Mouse (Mus musculus) monocyte, adult 5-6 weeks (primary cell): Measurements from ENCODE around the gene Crk. TPM values are rescaled to one million over a fixed set of nuclear protein-coding genes. Genes with fewer than 3 reads are reported as not detected.
A peak's percentile ranks its signal among the peaks of the same experiment; 100 is the strongest.

Experiments
- ATAC-seq: fragments of 153-309, 156-312 bp; replicated peaks from 2 replicates; pipeline ENCODE4 v1.8.0; 2017; ENCODE audit warnings: mild to moderate bottlenecking; ENCODE audit not compliant: low TSS enrichment, insufficient number of reproducible peaks, severe bottlenecking, poor library complexity, low FRiP score
- total RNA-seq: library from RNA; stranded (forward); fragments of 200-1000, 200-491, 200-594 nt; gene quantifications from 3 replicates; pipeline ENCODE4 v1.2.3, GENCODE M21; 2017

Gene Crk
- total RNA-seq, 1 experiment from 2014 or later = 126 TPM

DNA sequence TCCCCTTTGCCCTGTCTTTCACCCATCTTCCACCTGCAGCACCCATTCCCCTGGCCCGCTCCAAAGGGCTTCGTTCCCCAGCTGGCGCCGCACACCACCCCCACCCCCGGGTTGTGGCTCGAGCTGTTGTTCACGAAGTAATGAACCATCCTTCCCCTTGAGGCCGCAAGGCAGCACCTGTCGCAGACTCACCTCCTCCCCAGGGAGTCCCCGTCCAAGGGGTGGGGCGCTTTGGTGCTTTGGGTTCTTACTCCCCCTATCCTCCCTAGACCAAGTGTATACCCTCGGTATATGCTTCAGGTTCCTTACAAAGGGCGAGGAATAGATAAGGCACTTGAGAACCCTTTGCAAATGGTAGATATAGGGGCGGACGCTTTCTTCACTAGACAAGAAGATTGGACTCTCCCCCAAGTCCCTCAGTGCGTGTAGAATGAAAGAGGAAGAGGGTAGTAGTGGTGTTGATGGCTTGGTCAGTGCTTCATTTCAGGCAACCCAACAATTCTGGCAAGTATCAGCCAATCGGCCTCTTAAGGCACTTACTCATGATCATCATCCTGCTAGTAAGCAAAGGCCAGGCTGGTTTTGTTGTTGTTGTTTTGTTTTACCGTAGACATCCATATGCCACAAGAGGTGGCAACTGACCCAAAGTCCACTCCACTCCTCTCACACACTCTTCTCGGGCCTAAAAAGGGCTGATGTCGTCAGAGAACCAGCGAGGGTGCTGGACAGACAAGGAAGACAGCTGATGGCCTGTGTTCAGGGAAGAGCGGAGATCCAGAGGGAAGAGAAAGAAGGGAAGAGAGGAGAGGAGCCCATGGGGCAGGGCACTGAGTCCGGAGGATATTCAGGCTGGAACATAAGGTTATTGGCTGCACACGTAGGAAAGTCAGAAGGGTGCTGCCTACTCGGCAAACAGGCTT, 24.3 kb upstream of the Crk start:
- ATAC-seq = peak; percentile 2; the same call in 1 of the 2 replicates

- ATAC-seq = no peak
Measured at GRCm38 (mm10) chr11:75655621-75656545, 23.2 kb upstream of the Crk start.

GRCm38 (mm10) chr11:75656621-75657590, 22.2 kb upstream of the Crk start:
- ATAC-seq = no peak

DNA sequence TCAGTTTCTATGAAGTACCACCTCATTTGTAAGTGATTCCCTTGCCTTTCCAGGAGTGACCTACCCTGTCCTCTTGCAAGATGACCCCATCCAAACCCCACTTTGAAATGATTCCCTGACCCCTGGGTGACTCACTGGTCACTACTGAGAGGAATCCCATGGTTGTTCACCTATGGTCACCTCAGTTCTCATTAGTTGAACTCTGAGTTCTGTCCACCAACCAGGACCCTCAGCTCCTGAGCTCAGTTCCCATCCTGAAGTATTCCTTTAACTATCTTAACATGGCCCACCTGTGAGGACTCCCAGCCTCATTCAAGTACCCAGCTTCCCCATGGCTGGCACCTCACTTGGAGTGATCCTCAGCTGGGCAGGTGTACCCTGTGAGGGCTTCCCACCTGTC, 21.2 kb upstream of the Crk start:
- ATAC-seq = no peak

GRCm38 (mm10) chr11:75658311-75658710, 20.7 kb upstream of the Crk start:
- ATAC-seq = no peak

GRCm38 (mm10) chr11:75658996-75659750, 19.9 kb upstream of the Crk start:
- peak; percentile 67 for ATAC-seq

- no peak for ATAC-seq
Measured at GRCm38 (mm10) chr11:75660081-75660590, 18.9 kb upstream of the Crk start.

- no peak for ATAC-seq
Measured at GRCm38 (mm10) chr11:75660941-75661800, 17.9 kb upstream of the Crk start.

DNA sequence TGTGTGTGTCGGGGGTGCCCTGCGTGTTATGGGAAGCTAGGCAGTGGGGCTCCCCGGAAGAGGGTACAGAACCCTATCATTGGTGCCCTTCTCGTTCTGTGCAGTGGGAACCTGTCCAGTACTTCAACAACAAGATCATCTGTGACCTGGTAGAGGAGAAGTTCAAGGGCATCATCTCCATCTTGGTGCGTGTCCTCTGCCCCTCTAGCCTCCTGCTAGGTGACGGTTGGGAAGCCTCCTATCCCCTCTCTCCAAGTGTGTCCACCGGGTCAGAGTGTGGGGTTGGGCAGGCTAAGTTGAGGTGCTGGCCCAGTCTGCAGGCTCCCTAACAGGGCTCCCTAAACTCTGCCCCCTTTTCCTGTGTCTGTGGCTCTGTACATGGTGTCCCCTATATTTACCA, 16.9 kb upstream of the Crk start:
- no peak for ATAC-seq

DNA sequence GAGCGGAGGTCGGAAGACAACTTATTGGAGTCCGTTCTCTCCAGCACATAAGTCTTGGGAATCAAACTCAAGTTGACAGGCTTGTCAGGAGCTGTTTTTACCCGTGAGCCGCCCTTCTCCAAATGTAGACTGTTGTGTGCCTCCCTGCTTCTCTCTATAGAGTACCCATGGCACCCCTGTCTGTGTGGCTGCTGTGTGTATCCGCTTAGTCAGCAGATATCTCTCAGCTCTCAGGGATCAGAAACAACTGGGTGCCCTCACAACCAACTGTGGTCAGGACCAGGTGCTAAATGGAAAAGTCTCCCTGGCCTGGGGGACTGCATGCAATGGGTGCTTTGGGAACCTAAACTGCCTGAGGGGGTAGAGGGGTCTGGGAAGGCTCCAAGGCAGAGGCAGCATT, 12.8 kb upstream of the Crk start:
- ATAC-seq = no peak

GRCm38 (mm10) chr11:75668621-75669020, 10.4 kb upstream of the Crk start:
- ATAC-seq = no peak

DNA sequence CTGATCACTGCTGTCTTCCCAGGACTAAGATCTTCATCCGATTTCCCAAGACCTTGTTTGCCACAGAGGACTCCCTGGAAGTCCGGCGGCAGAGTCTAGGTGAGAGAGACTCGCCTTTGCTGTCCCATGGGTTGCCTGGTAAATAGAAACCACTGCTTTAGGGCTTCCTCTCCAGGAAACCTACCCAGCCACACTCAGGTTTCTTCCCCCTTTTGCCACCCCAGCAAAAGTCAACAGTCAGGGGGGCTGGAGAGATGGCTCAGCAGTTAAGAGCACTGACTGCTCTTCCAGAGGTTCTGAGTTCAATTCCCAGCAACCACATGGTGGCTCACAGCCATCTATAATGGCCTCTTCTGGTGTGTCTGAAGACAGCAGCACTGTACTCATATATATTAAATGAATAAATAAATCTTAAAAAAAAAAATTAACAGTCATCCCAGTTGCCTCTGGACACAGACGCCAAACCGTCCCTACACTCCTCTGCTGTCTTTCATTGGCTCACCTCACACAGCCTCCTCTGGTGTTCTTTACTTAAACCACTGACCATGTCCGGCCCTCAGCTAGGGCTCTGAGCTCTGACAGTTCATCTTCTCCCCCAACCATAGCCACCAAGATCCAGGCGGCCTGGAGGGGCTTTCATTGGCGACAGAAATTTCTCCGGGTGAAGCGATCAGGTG, 9.7 kb upstream of the Crk start:
- no peak for ATAC-seq

GRCm38 (mm10) chr11:75669853-75670200, 9.2 kb upstream of the Crk start:
- ATAC-seq = 0 out of 2 replicates have a peak, but pooled peaks have one; percentile 37

DNA sequence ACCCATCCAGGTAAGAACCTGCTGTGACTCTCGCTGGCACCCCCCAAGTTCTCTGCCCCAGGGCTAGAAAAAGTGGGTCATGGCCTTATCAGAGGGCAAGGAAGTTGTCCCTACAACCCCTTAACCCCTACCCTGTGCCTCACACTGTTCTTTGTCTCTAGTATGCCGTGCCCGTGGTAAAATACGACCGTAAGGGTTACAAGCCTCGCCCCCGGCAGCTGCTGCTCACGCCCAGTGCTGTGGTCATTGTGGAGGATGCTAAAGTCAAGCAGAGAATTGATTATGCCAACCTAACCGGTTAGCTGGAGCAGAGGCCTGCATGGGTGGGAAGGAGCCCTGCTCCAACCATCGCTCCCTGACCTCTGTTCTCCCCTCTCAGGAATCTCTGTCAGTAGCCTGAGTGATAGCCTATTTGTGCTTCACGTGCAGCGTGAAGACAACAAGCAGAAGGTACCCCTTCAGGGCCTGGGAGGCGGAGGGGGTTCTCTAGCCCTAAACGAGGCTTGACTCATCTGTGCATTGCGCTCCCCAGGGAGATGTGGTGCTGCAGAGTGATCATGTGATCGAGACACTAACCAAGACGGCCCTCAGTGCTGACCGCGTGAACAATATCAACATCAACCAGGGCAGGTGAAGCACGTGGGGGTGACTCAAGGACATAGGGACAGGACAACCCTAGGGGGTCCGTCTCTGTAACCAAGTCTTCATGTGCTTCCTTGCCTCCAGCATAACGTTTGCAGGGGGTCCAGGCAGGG, 7.5 kb upstream of the Crk start:
- ATAC-seq = no peak

DNA sequence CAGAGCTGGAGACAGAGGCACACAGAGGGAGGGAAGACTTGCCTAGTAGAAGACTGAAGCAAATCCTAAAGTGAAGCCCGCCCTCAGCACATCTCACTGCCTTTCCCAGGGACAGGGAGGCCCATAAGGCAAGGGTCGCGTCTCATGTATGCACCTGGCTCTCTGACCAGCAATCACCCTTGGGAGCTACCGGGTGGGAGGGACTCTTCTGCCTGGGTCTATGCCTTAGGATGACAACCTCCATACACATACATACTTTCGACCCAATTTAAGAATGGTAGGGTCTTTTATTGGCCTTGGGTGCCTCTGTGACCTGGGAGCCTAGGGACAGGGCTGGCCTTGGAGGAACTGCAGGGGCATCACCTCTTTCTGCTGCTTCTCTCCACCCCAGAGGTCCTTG, 5.6 kb upstream of the Crk start:
- no peak for ATAC-seq

- ATAC-seq = no peak
Measured at GRCm38 (mm10) chr11:75674875-75675274, 4.2 kb upstream of the Crk start.
